8 mouse cellular contexts compared by ENCODE assay signal in genomic region chr3:87971489-87972202, GRCm38 (mm10). TPM values are rescaled to one million over a fixed set of nuclear protein-coding genes. Genes with fewer than 3 reads are reported as not detected.
DNase-seq lines count a peak whose midpoint lies in the region; ATAC-seq lines count a peak whose summit lies in the region.

No protein-coding gene starts in this region.

- H3K4me2 ChIP-seq in heart, embryonic 12.5 days, result peak overlapping the region; percentile 98
- peak overlapping the region; percentile 89 for H3K4me2 ChIP-seq in heart, embryonic 15.5 days

- peak; percentile 29; the same call in 1 of the 2 replicates for ATAC-seq in heart, embryonic 12.5 days (ENCODE audit: insufficient number of reproducible peaks, low FRiP score)
- ATAC-seq in heart, embryonic 15.5 days (replicated peaks; ENCODE audit: insufficient number of reproducible peaks, insufficient read depth, low FRiP score, low read depth), result 0 out of 2 replicates have a peak, but pooled peaks have one; percentile 12
- no peak for ATAC-seq in inflammation-experienced regulatory T-cells, adult 6 months

- peak overlapping the region; percentile 91 for H3K9ac ChIP-seq in heart, embryonic 12.5 days
- H3K9ac ChIP-seq in heart, embryonic 15.5 days, result peak overlapping the region; percentile 63

- H3K27me3 ChIP-seq in heart, embryonic 12.5 days (replicated peaks), result peaks cover 11% of the 10 kb centered on the region
- peaks cover 18% of the 10 kb centered on the region for H3K27me3 ChIP-seq in heart, embryonic 15.5 days
- peaks cover 8% of the 10 kb centered on the region; the same call in 1 of the 2 replicates for H3K27me3 ChIP-seq in midbrain, embryonic 10.5 days (ENCODE audit: low read depth, poor library complexity, severe bottlenecking)

- peak overlapping the region; percentile 69 for H3K27ac ChIP-seq in heart, embryonic 12.5 days (ENCODE audit: poor library complexity, severe bottlenecking)
- H3K27ac ChIP-seq in heart, embryonic 15.5 days, result peak overlapping the region; percentile 57
- H3K27ac ChIP-seq in midbrain, embryonic 10.5 days (replicated peaks), result peak overlapping the region; percentile 98

- H3K4me3 ChIP-seq in heart, embryonic 12.5 days, result peak overlapping the region; percentile 74
- peak overlapping the region; percentile 60 for H3K4me3 ChIP-seq in heart, embryonic 15.5 days
- peak overlapping the region; percentile 97 for H3K4me3 ChIP-seq in midbrain, embryonic 10.5 days

- WGBS in heart, embryonic 12.5 days, result under 1% methylated on average over 60 of the region's 60 CpGs
- WGBS in heart, embryonic 15.5 days, result under 1% methylated on average over 50 of the region's 60 CpGs
- WGBS in midbrain, embryonic 10.5 days, result under 1% methylated on average over 56 of the region's 60 CpGs

- DNase-seq in heart, adult 9 months (ENCODE audit: low spot score in 2 of 2), result no peak
- DNase-seq in Muller cell, postnatal 12 days (ENCODE audit: inconsistent ontology term), result peak; percentile 65
- peak; percentile 54 for DNase-seq in midbrain, embryonic 10.5 days (ENCODE audit: low spot score)
- no peak for DNase-seq in cerebellum, adult 11-12 months
- no peak for DNase-seq in cerebellum, adult 18-20 months

- peaks cover 18% of the 10 kb centered on the region for H3K36me3 ChIP-seq in heart, embryonic 12.5 days
- 0 out of 2 replicates have a peak, but pooled peaks cover 2% of the 10 kb centered on the region for H3K36me3 ChIP-seq in heart, embryonic 15.5 days
- H3K36me3 ChIP-seq in midbrain, embryonic 10.5 days, result peaks cover 37% of the 10 kb centered on the region

- no peaks in the 10 kb centered on the region for H3K9me3 ChIP-seq in heart, embryonic 12.5 days (replicated peaks)
- no peaks in the 10 kb centered on the region for H3K9me3 ChIP-seq in heart, embryonic 15.5 days (replicated peaks)
- H3K9me3 ChIP-seq in midbrain, embryonic 10.5 days (replicated peaks), result no peaks in the 10 kb centered on the region

- peaks cover 44% of the 10 kb centered on the region for H3K4me1 ChIP-seq in heart, embryonic 12.5 days (replicated peaks)
- H3K4me1 ChIP-seq in heart, embryonic 15.5 days (replicated peaks), result peaks cover 44% of the 10 kb centered on the region
- peaks cover 65% of the 10 kb centered on the region for H3K4me1 ChIP-seq in midbrain, embryonic 10.5 days

RNA-seq across cellular contexts. Expression of gene Nes, which starts 0.8 kb away (rescaled TPM):
- polyA plus RNA-seq in heart, embryonic 12.5 days (2016; fragmentation: Nextera tagmentation; extraction: Ambion mirVana), result 33.0 and 34.6 TPM in 2 replicates
- 14.8 and 16.1 TPM in 2 replicates for polyA plus RNA-seq in heart, embryonic 15.5 days (2015; fragmentation: Nextera tagmentation; extraction: Ambion mirVana)
- polyA plus RNA-seq in midbrain, embryonic 10.5 days (2016; fragmentation: Nextera tagmentation; extraction: Ambion mirVana), result 125 and 158 TPM in 2 replicates
- not detected for polyA plus RNA-seq in inflammation-experienced regulatory T-cells, adult 6 months (2017; shearing (Covaris generic))

RNA-seq across cellular contexts. Expression of gene Crabp2, which starts 23.2 kb away (rescaled TPM):
- 7.3 and 8.0 TPM in 2 replicates for polyA plus RNA-seq in heart, embryonic 12.5 days (2016; fragmentation: Nextera tagmentation; extraction: Ambion mirVana)
- polyA plus RNA-seq in heart, embryonic 15.5 days (2015; fragmentation: Nextera tagmentation; extraction: Ambion mirVana), result 4.1 and 20.1 TPM in 2 replicates
- polyA plus RNA-seq in midbrain, embryonic 10.5 days (2016; fragmentation: Nextera tagmentation; extraction: Ambion mirVana), result 562 and 684 TPM in 2 replicates
- not detected for polyA plus RNA-seq in inflammation-experienced regulatory T-cells, adult 6 months (2017; shearing (Covaris generic))

RNA-seq across cellular contexts. Expression of gene Bcan, which starts 28.4 kb away (rescaled TPM):
- 0.09 and 0.15 TPM in 2 replicates for polyA plus RNA-seq in heart, embryonic 12.5 days (2016; fragmentation: Nextera tagmentation; extraction: Ambion mirVana)
- 0.24 and 0.34 TPM in 2 replicates for polyA plus RNA-seq in heart, embryonic 15.5 days (2015; fragmentation: Nextera tagmentation; extraction: Ambion mirVana)
- polyA plus RNA-seq in midbrain, embryonic 10.5 days (2016; fragmentation: Nextera tagmentation; extraction: Ambion mirVana), result 0.41 and 0.86 TPM in 2 replicates
- polyA plus RNA-seq in inflammation-experienced regulatory T-cells, adult 6 months (2017; shearing (Covaris generic)), result not detected

RNA-seq across cellular contexts. Expression of gene Rrnad1, which starts 41.1 kb away (rescaled TPM):
- polyA plus RNA-seq in heart, embryonic 12.5 days (2016; fragmentation: Nextera tagmentation; extraction: Ambion mirVana), result 13.6 and 14.1 TPM in 2 replicates
- polyA plus RNA-seq in heart, embryonic 15.5 days (2015; fragmentation: Nextera tagmentation; extraction: Ambion mirVana), result 12.2 and 17.4 TPM in 2 replicates
- polyA plus RNA-seq in midbrain, embryonic 10.5 days (2016; fragmentation: Nextera tagmentation; extraction: Ambion mirVana), result 18.6 and 21.6 TPM in 2 replicates
- polyA plus RNA-seq in inflammation-experienced regulatory T-cells, adult 6 months (2017; shearing (Covaris generic)), result 10 to 100 TPM; 19.5 to 30.1 (median 28.6) TPM

RNA-seq across cellular contexts. Expression of gene Isg20l2, which starts 41.5 kb away (rescaled TPM):
- polyA plus RNA-seq in heart, embryonic 12.5 days (2016; fragmentation: Nextera tagmentation; extraction: Ambion mirVana), result 36.4 and 38.3 TPM in 2 replicates
- polyA plus RNA-seq in heart, embryonic 15.5 days (2015; fragmentation: Nextera tagmentation; extraction: Ambion mirVana), result 23.9 and 33.3 TPM in 2 replicates
- 81.6 and 81.9 TPM in 2 replicates for polyA plus RNA-seq in midbrain, embryonic 10.5 days (2016; fragmentation: Nextera tagmentation; extraction: Ambion mirVana)
- polyA plus RNA-seq in inflammation-experienced regulatory T-cells, adult 6 months (2017; shearing (Covaris generic)), result 10 to 100 TPM; 14.2 to 17.9 (median 16.4) TPM

Comparison
In these comparisons a context has a peak if more than half of its experiments do, and no peak if none do; other contexts are left out.
1. DNase-seq: peak in Muller cell, postnatal 12 days (single experiment) and midbrain, embryonic 10.5 days (single experiment); none in heart, adult 9 months (0 of 2), cerebellum, adult 11-12 months (single experiment) and cerebellum, adult 18-20 months (0 of 2).
2. RNA of gene Nes, which starts 0.8 kb away (polyA plus RNA-seq): 125 to 158 TPM in midbrain, embryonic 10.5 days, 33.0 to 34.6 TPM in heart, embryonic 12.5 days and 14.8 to 16.1 TPM in heart, embryonic 15.5 days; not detected in inflammation-experienced regulatory T-cells, adult 6 months; every median in the first group is over 10 times any median in the second.
3. RNA of gene Crabp2, which starts 23.2 kb away (polyA plus RNA-seq): 562 to 684 TPM in midbrain, embryonic 10.5 days; 7.3 to 8.0 TPM in heart, embryonic 12.5 days, 4.1 to 20.1 TPM in heart, embryonic 15.5 days and not detected in inflammation-experienced regulatory T-cells, adult 6 months; every median in the first group is over 10 times any median in the second.
4. Peak in every context shown above with its lines, with median percentiles within 50 percentile points of each other: H3K27ac ChIP-seq and H3K4me3 ChIP-seq.